Mouse (Mus musculus): Measurements from ENCODE around the gene Entpd2.

The Entpd2 gene

DNA sequence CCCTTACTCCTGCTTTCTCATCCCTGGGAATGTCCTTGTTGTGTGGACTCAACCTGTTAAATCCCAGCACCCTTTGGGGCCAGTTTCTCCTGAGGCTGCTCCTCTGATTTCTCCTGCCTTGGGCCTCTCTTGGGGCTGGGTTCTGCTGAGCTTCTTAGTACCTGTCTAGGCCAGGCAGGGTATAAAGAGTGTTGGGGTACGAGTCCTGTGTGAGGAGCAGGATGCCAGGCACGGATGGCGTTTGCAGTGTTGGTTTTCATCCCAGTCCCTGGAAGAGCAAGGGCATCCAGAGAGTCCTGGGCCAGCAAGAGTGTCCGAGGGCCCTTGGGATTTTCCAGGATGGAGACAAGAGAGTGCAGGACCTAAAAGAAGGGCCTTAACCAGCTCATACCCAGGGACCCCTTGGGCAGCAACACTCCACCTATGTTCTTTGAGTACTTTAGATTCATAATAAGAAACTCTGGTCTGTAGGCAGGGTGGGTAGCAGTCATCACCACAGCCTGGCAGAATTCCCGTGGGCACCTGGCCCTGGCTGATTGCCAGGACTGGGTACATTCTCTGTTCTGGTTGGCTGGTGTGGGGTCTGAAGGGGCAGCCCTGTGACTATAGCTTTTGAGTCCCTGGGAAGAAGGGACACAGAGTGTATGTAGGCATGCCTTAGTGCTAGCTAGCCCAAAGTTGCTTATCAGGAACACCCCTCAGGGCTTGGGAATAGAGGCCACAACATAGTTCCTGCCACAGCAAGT is 33.9 kb downstream of the Entpd2 start:
- DNase-seq (ENCODE audit: low read depth, low spot score): no peak

GRCm38 (mm10) chr2:25430395-25431233 is 34.9 kb downstream of the Entpd2 start:
- peak; percentile 68 for DNase-seq (ENCODE audit: low read depth, low spot score)

DNA sequence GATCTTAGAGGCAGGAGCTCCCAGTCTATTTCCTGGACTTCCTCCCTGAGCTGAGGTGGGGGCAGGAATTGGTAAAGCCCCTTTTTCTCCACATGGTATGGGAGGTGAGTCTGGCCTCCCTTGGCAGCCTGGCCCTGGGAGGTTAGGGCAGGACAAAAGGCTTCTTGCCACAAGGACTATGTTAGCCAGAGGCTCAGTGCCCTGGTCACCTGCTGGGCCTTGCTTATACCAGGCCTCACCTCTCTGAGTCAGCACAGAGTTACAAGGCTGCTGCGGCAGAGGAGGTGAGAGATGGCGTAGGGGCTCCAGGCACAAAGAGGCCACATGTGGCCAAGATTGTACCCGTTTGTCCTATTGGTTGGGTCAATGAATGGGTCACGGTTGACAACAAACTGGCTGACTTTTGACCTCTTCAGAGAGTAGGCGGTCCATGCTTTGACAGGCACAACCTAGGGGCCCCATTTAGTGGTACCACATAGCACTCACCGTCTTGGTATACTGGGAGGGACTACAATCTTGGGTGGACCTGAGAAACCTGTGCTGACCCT is 35.7 kb downstream of the Entpd2 start:
- no peak for DNase-seq (ENCODE audit: low read depth, low spot score)

- no peak for DNase-seq (ENCODE audit: low read depth, low spot score)
Measured at GRCm38 (mm10) chr2:25432326-25433098, 36.8 kb downstream of the Entpd2 start.

GRCm38 (mm10) chr2:25433101-25433500 is 37.4 kb downstream of the Entpd2 start:
- no peak for DNase-seq (ENCODE audit: low read depth, low spot score)

GRCm38 (mm10) chr2:25434292-25434691 is 38.6 kb downstream of the Entpd2 start:
- DNase-seq (ENCODE audit: low read depth, low spot score): no peak

DNA sequence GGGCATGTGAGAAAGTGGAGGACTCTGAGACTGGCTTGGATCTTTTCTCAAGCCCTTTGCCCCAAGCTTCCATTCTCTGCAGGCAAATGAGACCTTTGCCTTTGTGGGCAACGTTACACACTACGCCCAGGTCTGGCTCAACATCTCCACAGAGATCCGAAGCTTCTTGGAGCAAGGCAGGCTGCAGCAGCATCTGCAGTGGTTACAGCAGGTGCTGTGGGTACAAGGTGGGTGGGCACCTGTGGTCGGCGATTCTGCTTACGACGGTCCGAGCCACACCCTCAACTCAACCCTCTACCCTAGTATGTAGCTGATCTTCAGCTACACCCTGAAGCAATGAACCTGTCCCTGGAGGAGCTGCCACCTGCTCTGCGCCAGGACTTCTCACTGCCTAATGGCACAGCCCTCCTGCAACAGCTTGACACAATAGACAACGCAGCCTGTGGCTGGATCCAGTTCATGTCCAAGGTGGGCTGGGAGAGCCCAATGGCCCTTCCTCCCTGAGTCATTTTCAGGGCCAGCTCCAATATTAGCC is 40.7 kb downstream of the Entpd2 start:
- DNase-seq (ENCODE audit: low read depth, low spot score): no peak

DNA sequence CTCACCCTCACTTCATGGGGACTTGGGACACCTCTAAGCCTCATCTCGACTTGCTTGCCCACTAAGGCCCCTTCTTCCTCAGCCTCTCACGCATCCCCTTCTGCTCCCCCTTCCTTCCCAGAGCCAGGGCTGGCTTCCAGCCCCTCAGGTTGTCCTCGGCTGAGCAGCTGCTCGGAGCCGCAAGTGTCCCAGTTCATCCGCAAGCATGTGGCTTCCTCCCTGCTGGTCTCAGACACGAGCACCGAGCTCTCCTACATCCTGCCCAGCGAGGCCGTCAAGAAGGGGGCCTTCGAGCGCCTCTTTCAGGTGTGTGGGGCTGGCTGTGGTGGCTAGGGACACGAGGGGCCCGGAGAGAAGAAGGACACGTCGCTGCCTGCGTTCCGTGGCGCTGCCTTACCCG is 45.4 kb downstream of the Entpd2 start:
- no peak for DNase-seq (ENCODE audit: low read depth, low spot score)

DNA sequence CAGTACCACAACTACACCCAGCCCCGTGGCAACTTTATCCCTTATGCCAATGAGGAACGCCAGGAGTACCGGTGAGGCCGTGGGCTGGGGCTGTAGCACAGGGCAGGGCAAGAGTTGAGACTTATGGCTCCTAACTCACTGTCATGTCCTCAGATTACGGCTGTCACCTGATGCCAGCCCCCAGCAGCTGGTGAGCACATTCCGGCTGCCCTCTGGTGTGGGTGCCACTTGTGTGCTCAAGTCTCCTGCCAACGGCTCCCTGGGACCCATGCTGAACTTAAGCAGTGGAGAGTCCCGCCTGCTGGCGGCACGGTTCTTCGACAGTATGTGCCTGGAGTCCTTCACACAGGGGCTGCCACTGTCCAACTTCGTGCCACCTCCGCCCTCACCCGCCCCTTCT is 47.0 kb downstream of the Entpd2 start:
- no peak for DNase-seq (ENCODE audit: low read depth, low spot score)

Data from A20 (cell line).